Mouse (Mus musculus): ENCODE results near the gene Kcnn3.

Gene Kcnn3

DNA sequence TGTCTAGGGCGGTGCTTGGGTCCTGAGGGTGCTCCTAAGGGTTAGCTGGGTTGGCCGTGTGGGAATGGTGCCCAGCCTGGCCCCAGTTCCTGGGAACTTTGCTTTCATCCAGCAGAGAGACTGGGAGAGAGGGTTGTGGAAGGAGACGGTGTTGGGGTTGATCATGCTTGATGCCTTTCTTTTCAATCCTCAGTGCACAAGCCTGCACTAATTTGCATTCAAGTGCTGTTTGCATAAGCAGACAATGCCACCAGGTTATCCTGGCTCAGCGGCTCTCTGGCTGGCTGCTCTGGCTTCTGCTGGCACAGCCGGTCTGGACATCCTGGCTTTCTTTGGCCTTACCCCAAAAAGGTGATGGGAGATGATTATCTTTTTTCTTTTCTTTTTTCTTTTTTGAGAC is 157.7 kb downstream of the Kcnn3 start:
- no peak for DNase-seq

DNA sequence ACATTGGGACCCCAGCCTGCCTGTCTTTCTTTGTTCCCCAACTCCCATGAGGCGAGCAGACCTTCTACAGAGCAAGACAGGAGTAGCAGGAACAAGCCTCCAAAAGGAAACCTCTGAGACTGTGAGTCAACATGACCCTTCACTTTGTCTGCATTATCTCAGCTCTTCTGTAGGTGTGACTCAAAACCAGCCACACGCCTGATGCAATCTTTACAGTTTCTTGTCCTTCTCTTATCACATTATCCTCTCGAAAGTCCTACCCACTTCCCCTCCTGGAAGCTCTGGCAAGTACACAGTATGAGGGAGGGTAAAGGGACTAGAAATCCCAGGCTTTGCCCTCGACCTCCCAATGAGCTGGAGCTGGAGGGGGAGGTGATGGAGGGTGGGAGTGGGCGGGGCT is 166.1 kb downstream of the Kcnn3 start:
- no peak for DNase-seq

DNA sequence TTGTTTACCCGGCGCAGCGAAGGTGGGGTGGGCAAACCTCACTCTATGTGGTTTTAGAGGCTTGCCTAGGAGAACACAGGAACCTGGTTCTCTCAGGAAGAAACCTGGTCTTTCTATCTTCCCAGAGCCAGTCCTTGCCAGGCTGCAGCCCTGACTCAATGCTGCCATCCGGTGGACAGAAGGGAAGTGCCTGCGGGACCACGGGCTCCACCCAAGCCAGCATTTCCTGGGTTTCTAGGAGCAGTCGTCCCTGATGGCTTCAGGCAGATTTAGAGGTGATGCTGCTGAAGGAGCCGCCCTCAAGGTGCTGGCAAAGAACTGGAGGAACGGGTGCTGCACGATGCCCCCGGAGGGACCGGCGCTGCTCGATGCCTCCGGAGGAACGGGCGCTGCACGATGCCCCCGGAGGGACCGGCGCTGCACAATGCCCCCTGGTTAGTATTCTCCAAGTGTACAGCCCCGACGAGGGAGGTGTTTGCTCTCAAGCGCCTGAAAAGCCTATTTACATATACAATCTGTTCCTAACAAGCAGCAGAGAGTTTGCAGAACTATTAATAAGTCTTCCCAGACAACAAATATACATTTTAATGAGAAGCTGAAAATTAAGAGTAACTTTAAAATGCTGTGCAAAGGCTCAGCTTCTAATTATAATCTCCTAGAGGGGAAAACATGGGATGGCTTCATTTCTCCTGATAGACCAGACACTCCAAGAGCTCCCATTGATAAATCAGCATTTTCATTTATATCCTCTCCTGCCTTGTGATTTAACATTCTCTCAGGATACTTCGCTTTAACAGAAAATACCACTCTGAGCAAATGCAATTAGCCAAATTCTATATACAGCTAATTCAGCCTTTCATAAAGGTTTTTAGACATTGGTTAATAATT is 169.0 kb downstream of the Kcnn3 start:
- DNase-seq, result peak; percentile 88

DNA sequence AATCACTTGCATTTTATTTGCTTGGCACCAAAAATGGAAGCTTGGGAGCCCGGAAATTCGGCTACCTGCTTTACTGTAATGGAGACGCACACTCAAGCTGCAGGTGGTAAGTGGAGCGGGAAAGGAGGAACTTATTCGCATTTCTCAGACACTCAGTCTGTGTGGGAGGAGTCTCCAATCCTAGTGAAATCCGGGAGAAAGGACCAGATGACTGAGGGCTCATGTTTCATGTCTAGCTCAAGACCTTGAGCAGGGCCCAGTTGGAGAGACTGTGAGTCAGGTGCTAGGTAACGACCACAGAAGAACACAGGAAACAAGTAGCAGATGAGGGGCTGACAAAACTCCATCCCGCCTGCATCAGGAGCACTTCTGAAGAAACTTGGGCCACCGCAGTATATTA is 171.8 kb downstream of the Kcnn3 start:
- DNase-seq, result no peak

DNA sequence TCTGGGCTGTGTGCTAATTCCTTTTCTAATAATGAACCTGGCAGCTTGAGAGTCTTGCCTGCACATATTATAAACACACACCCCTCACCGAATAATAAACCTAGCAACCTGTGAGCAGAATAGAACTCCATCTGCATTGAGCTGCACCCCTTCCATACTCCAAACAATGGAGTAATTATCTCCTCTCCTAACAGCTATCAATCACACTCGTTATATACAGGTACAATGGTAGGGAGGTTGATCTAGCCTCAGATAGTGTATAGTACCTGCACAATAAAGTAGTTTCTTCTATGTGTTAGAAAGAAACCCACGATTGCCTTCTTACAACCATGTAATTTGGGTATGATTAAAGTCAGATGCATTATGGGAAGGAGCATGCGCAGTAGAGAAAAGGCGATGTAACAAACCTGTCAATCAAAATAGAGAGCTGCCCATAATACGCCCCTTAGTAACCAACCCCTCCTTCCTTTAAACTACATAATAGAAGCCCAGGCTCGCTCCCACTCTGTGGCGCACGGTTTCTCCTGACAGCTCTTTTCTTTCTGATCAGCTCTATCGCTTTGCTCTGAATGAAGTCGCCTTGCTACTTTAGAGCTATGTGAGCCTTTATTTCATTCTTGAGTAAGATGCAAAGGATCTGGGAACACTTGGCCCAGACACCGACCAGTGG is 176.3 kb downstream of the Kcnn3 start:
- DNase-seq, result no peak

DNA sequence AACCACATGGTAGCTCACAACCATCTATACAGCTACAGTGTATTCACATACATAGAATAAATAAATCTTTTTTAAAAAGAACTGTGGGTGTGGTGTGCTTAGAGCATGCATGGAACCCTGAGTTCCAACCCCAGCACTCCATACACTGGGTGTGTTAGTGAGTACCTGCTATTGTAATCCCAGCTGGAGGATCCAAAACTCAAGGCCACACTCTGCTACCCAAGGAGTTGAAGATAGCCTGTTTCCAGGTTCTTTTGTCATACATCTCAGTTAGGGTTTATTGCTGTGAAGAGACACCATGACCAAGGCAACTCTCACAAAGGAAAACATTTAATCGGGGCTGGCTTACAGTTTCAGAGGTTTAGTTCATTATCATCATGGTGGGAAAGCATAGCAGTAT is 179.0 kb downstream of the Kcnn3 start:
- no peak for DNase-seq

DNA sequence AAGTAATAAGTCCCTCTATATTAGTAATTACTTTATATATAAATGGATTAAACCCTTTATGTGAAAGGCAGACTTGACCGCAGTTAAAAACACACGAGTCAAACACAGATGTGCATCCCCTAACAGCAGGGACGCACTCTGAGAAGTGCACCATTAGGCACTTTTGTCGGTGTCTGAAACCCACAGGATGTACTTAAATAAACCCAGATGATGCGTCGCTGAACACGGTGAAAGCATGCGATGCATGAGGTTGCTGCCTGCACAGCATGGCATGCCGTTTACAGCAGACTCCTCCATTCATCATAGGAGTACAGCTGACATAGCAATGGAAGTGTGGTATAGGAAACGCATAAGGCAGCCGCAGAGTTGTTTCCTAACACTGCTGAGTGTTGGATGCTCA is 180.5 kb downstream of the Kcnn3 start:
- no peak for DNase-seq

DNA sequence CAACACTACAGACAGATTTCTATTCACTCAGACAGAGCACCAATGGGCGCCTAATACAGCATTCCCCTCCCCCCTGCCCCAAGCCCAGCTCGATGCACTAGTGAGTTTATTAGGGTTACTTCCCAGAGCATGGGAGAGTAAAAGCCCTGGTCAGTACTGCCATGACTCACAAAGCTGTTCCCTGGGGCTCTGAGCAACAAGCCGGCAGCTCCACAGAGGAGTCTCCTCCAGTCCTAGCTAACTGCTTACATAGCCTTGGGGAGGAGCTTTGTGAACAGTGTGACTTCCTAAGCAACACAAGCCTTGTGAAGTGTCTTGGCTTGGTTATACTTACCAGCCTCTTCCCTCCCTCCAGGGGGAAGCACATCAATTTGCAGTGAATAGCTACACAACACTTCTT is 183.6 kb downstream of the Kcnn3 start:
- no peak for DNase-seq

DNA sequence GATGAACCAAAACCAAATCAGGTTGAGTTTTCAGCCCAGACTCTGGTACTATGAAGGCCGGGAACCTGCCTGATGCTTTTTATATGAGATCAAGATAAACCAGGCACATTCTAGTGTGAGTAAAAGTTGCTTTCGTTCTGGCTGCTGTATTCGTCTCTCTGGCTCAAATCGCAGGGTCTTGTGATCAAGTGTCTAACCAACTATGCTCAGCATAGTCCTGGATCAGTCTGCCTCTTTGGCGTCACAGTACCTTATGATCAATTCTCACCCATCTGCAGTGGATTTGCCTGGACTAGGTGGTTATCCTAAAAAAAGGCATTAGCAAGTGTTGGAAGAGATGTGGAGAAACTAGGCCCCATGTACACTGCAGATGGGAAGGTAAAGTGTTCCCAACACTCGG is 184.1 kb downstream of the Kcnn3 start:
- no peak for DNase-seq

DNA sequence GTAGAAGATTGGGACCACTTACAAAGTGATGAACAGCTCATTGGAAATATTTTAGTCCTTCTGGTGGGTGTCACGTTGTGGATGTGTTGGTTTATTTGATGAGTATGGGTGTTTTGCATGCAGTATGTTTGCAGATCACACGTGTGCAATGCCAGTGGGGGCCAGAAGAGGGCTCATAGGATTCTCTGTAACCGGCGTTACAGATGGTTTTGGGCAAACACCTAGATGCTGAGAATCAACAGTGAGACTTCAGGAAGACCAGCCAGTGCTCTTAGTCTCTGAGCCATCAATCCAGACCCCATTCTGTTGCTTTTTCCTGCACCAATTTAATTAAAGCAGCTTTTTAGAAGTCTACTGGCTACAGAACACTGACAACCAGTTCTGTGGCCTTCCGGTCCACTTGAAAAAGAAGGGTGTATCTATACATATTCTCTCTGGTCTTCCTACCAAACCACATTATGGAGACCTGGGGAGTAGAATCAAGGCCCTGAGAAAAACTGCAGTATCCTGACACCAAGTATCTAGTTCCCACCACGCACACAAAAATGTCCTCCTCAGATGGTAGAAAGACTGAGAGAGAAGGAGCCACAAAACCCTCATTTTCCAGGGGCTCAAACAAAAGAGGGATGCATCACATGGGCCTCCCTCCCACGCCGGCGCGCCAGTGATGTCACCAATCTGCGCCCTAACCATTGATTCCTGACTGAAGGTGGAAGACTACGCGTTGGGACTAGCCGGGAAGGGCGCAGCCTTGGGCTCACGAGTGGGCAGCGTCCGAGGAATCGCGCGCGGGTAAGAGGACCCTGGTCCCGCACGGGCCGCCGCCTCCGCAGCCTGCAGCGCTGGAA is 194.6 kb downstream of the Kcnn3 start, which contains the start of gene Adar:
Gene Adar, plus strand, starts transcription at position 664 of the 848 bp plus-strand sequence.
- peak; percentile 78 for DNase-seq

DNA sequence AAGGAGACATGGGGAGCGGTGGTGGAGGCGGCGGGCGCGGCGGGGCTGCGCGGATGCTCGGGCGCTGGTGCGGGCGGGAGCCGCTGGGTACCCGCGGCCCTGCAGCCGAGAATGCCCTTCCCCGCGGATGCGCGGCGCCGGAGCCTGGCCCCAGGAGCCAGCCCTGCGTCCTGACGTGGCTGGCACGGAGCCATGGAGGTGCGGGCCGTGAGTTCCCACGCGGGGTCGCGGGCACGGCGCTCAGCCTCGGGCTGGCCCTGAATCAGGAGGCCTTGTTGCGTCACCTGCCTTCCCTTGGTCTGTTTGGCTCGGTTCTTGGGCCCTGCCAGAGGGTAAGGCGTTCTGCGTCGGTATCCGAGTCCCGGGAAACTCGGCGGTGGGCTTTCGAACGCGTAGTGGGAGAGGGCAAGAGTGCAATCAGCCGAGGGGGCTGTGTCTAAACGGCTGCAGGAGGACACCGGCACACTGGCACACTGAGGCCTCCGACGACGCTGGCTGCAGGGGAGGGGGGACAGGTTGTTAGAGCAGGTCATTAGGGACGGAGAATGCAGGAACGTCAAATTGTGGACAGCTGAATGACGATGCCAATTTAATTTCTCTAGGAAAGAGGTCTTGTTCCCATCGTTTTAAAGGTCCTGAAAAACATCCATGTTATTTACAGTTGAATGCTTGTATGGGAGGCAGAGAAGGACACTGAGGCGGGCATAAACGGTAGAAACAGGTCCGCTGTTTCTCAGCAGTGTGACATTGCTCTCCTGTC is 195.4 kb downstream of the Kcnn3 start:
- DNase-seq, result no peak

DNA sequence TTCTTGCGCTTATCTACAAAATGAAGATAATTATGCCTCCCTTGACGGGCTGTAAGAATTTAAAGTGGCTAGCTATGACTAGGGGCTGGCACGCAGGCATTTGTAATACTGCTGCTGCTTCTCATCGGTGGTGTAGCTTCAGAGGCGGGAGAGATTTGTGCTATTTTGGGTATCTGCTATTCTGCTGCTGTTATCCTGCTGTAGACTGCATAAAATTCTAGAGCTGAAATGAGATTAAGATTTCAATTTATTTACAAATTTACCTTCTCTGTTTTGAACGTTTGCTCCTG is 195.9 kb downstream of the Kcnn3 start:
- DNase-seq, result no peak

DNA sequence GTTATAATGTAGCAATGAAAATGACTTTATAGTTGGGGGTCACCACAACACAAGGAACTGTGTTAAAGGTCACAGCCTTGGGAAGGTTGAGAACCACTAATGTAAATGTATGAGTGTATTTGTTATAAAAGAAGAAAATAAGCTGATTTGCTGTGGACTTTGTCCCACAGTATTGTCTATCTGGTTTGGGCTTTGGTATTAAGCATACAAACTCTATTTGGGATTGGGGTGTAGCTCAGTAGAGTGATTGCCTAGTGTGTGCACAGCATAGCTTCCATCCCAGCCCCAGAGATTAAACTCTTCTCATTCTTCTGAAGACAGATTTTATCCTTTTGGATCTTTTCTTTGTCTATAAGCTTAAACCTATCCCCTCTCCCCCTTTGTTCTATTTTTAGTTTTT is 202.1 kb downstream of the Kcnn3 start:
- DNase-seq, result no peak

DNA sequence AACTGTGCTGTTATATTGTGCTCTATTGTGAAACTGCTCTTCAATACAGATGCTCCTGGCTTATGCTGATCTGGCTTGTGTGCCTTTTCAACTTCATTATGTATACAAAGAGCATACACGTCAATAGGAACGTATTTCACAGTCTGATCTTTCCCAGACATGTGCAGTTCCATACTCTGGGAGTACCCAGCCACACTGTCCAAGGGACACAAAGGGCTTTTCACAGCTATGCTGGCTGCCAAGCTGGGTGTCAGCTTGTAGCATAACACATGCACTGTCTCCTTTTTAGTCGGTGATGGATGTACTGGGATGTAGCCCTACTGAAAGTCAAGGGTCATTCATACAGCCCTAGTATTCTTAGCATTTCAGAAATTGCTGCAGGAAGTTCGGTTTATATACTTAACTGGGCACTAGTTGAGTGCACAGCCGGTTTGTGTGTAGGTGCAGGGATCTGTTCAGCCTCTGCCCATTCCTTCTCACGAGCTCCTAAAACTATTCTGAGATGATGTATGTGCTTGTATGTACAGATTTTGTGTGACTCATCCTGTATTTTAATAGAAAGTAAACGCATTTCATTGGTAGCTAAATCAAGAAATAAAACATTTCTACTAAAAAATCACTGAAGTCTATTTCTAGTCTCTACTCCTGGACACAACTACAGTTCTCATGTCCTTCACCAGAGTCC is 203.6 kb downstream of the Kcnn3 start:
- no peak for DNase-seq
